Mouse (Mus musculus): ENCODE results near the gene Klhdc8b. TPM values are rescaled to one million over a fixed set of nuclear protein-coding genes. Genes with fewer than 3 reads are reported as not detected.

Klhdc8b gene
- total RNA-seq, 1 experiment from 2014 or later = 29.7 TPM

DNA sequence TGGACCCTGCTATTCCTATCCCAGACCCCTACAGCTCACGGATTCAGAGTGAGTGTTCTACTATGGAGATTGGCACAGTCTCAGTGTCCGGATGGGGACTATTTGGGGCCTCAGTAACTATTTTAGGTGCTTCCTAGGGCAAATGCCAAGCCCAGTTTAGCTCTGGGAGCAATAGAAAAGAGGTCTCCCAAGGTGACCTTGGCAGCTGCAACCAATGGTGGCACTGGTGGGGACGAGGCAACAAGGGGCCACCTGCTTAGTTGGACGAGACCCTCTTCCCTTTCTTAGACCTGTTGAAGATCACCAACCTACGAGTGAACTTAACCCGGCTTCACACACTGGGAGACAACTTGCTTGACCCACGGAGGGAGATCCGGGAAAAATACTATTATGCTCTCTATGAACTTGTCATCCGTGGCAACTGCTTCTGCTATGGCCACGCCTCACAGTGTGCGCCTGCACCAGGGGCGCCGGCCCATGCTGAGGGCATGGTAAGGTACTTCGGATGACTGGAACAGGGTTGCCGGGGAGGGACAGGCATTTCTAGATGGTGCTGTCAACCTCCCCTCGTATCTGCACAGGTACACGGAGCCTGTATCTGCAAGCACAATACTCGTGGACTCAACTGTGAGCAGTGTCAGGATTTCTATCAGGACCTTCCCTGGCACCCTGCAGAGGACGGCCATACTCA lies 20.3 kb upstream of the Klhdc8b start:
- DNase-seq = no peak

DNA sequence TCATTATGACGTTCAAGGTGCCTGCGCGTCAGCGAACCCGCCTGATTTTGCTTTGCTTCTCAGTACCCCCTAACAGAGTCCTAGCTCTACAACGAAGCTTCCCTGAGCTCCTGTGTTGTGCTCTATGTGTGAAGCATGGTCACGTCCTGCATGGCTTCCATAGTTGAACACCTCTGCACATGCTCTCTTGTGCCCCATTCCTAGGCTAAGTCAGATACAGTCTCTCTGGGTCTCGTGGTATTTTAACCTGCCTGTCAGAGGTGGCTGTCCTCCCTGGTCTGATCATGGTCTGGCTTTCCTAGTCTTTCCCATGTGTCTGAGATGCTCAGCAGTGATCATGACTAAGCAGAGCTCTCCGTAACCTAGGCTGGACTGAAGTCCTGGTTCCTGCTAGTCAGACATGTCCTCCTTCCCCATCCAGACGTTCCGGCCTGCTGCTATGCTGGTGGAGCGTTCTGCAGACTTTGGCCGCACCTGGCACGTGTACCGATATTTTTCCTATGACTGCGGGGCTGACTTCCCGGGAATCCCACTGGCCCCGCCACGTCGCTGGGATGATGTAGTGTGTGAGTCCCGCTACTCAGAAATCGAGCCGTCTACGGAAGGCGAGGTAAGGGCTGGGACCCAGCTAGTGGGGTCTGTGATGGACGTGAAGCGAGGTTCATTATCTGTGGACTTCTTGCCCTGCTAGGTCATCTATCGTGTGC lies 19.6 kb upstream of the Klhdc8b start:
- no peak for DNase-seq

DNA sequence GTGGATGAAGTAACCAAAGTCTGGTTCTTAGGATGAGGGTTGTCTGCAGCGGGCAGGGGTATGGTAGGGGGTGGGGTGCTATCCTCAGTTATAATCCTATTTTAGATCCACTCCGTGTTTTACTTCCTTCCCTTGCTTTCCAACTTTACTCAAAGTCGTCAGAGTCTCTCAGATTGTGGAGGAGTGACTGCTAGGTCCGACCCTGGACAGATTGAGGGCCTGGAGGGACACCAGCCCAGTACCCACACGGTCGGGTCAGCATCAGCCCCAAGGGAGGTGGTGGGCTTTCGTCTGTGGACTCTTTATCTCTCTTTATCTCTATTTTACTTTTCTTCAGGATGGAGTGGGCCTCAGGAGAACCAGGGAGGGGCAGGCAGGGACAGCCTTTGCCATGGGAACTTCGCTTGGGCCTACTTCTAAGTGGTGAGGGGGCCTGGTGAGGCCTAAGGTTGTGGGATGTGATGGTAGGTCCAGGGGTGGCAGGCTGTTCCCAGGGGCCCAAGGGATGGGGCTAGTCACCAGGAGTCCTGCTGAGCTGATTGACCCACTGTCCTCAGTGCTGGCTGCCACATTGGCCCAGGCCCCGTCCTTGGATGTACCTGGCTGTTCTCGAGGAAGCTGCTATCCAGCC lies 18.5 kb upstream of the Klhdc8b start, which contains the start of gene Lamb2:
Gene Lamb2 (plus strand): TSS at position 16 of the 631 bp plus-strand sequence.
- DNase-seq = peak; percentile 48

DNA sequence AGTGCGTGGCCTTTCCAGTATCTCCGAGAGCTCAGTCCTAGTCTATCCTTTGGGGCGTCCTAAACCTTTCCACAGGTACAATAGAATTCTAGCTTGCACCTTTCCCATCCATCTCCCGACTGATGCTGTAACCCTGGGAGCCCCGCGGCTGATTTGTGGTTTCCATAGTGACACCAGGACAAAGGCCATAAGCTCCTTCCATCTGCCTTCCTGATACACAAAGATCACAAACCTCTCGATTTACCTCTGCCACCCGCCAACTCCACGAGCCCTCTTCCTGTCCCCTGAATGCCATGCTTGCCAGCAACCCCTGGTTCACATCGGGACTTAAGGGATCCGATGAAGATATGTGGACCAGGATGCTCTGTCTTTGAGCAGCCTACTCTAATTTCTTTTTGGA lies 17.9 kb upstream of the Klhdc8b start:
- peak; percentile 15 for DNase-seq

DNA sequence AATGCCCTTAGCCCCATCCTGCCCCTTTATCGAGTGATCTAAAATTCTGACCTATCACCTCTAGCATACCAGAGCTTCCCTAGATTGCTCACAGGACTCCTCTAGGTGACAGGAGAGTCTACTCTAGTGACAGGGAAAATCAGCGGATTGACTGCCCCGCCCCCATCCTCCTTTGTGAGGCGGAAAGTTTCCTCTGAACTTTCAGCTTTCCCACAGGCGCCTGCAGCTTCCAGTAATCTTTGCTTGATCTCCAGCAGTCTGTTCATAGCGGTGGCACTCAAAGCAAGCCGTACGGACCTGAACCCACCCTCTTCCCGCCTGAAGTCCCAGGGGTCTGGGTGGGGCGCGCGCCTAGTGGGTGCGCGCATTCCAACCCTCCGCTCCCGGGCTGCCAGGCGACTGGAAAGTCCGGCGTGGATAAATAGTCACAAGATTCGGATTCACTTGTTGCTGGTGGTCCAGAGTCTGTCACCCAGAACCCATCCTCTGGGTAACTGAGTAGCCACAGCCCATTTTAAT lies 17.3 kb upstream of the Klhdc8b start:
- peak; percentile 88 for DNase-seq

DNA sequence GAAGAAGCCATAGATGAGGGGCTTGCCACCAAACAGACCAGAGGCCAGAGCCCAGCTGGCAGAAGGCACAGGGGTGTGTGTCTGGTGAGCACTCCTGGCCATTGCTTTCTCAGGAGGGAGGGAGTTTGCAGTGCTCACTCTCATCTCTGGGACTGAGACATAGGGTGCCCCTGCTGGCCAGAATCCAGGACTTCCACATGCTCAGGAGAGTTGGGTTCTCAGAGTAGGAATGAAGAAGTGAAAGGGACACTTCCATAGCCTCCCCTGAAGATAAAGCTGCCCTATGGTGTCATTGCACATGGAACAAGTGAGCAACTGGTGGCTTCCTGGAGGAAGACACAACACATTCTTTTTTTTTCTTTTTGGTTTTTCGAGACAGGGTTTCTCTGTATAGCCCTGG lies 13.1 kb upstream of the Klhdc8b start:
- peak; percentile 7 for DNase-seq

DNA sequence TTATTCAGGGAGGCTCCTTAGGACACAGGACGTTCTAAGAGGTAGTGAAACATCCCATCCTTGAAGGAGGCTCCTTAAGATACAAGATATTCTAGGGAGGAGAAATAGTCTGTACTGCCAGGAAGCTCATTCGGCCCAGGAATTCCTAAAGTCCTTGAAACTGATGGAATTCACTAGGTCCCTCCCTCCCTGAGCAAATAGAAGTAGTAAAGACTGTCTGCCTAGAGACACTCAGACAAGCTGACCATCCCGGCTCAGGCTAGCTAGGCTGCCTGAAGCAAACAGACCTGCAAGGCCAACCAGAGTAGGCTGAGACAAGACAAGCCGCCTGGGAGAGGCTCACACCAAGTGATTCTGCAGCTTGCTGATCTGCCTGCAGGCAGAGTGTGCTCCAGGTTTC lies 8.5 kb upstream of the Klhdc8b start:
- DNase-seq = no peak

DNA sequence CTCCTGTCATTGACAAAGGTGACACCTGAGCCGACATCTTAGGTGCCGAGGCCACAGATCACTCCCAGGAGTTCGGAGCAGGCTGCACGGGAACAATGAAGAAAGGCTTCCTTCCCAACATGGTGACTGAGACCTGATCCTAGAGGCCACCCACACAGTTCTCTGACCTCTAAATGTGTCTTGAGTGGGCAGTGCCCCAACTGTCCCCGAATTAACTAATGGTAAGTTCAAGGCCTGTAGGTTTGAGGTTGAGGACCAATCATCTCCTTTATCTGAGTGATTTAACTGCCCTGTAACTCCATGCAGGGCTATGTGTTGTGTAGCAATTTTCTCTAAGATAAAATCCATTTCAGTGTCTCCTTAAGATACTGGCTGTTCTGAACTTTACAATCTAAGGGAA lies 8.0 kb upstream of the Klhdc8b start:
- DNase-seq = no peak

DNA sequence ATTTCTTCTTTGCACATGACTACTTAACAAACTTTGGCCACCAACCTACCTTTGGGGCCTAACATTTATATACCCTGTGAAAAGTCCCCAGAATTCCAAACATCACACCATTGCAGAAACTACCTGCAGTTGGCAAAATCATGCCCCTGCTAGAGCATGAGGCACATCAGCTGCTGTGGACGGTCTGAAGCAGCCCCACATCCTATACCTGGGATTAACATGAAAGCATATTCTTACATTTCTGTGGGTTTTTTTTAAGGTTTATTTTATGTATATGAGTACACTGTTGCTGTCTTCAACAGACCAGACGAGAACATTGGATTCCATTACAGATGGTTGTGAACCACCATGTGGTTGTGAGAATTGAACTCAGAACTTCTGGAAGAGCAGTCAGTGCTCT lies 4.8 kb upstream of the Klhdc8b start:
- DNase-seq = no peak

DNA sequence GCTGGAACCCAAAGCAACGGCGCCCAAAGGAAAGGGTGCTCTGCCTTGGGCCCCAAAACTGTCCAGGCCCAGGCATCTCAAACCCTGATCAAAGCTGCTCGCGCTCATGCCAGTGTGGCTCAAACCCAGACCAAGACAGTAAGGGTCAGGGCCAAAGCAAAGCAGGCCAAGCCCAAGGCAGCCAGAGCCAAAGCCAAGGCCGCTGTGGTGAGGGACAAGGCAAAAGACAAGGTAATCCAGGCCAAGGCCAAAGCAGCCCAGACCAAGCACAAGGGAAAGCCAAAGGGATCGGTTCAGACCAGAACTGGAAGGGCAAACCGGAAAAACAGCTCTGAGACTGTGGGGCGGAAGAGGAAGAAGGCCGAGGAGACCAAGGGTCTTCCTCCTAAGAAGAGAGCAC lies 2.3 kb upstream of the Klhdc8b start:
- DNase-seq = peak; percentile 71

DNA sequence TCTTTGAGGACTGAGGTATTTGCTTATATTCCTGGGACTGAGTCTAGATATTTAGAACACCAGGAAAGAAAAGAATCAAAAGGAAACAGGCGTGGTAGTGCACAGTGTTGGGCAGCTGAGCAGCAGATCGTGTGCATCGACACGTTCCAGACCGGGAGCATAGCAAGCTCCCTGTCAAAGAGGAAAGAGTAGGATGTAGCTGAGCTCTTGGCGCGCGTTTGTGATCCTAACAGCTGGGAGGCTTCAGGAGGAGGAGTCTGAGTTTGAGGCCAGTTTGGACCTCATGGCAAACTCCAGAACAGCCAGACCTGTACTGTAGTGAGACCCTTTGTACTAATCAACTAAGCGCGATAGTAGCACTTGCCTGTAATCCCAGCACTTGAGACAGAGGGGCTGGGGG lies 811 bp upstream of the Klhdc8b start:
- no peak for DNase-seq

DNA sequence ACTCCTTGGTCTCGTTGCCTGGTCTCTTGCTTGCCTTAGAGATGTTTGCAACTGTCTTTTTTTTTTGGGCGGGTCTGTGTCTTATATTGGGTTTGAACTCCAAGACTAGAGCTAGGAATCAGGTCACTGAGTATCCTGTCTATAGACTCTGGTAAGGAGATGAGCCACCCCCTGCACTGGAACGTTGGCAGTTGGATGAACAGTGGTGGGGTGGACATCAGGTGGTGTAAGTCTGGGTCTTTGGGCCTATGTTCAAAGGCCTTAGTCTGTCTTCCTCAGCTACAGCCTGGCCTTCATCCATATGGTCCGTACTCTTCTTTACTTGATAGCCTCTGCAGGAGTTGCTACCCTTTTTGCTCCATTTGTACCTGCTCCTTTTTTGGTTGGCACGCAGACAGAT lies 294 bp upstream of the Klhdc8b start:
- no peak for DNase-seq

DNA sequence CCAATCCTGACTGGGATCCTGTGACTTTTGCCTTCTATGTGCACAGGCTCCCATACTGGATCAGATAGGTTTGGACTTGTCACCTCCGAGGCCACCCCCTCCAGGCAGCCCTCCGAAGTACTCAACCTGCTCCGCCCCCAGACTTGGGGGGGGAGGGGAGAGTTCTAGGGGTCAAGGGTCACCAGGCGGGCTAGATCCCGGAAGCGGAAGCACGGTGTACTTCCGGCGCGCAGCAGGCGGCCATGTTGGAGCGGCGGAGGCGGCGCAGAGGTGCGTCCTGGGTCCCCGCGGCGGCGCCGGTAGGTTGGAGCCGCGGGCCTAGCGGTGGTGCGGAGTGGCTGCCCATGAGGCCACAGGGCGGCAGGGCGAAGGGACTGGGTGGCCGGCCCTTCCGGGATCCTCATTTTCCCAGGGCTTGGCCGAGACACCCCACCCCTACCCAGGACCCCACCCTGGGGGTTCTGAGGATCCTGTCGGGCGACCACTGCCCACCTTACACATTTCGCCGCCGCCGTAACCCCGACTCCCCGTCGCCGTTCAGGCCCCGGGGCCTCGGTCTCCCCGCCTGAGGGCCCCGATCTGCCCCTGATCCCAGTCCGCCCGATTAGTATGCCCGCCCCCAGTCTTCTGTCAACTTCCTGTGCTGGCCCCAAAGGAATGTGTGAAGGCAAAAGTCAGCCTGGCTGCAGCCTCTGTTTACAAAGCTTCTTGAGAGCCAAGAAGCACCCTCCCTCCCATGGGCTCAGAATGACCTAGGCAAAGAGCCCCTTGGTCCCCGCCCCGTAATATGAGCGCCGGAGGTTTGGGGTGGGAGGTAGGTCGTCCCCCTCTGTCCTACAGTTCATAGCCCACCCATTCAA lies 832 bp downstream of the Klhdc8b start, which contains the start of gene Ccdc71:
Gene Ccdc71 (plus strand): TSS at position 209 of the 860 bp plus-strand sequence.
- peak; percentile 94 for DNase-seq

DNA sequence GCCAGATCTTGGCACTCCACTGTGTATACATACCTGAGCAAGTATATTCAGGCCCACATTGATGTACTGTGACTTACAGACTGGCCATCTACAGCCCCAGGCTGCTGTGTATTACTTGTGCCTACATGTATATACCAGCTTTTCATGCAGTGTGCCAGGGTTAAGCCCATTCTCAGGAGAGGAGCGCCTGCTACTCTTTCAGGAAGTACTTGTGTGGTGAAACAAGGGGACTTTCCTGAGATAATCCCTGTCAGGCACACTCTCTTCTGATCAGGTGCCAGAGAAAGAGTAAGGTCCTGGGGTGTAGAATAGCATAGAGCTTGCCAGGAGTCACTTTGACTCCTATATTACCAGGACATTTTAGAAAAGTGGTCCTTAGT lies 1.5 kb downstream of the Klhdc8b start:
- no peak for DNase-seq

DNA sequence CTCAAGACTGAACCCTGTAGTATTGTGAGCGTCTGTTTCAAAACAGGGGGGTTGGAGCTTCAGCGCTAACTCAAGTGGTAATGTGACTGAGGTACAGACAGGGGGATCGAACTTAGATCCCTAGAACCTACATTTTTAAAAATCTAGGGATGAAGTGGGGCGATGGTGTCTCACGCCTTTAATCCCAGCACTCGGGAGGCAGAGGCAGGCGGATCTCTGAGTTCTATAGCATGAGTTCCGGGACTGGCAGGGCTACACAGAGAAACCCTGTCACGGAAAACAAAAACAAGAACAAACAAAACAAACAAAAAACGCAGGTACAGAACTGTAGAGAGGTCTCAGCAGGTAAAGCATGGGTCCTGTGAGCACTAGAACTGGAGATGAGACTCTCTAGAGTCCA lies 4.4 kb downstream of the Klhdc8b start:
- no peak for DNase-seq

DNA sequence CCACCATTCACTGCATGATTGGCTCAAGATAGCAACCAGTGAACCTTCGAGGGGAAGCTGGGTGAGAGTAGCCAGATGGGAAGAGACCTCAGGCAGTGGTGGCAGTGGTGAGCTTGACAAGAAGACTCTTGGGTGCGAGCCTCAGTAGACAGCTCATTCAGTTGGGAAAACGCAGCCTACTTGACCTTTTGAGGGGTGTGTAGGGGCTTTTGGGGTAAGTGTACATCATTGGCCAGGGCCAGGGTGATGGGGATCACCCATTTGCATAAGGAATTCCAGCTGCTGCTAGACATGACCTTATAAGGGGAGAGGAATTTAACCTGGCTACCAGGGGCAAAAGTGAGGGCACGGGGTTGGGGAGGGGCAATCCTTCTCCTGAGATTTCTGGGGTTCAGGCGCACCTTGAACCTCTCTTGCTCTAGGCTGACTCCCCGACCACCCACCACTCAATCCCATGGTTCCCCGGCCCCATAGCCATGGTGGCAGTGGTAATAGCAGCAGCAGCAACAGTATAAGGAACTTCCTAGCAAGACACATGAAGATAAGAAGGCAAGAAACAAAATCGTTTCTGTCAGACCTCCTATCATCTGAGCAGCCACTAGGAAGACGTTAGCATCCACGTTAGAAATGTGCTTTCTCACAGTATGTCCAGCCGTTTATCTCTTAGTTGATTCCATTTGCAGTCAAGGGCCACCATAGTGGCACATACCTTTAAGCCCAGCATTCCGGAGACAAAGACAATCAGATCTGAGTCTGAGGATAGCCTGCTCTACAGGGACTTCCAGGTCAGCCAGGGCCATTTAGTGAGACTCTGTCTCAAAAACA lies 5.4 kb downstream of the Klhdc8b start:
- no peak for DNase-seq

DNA sequence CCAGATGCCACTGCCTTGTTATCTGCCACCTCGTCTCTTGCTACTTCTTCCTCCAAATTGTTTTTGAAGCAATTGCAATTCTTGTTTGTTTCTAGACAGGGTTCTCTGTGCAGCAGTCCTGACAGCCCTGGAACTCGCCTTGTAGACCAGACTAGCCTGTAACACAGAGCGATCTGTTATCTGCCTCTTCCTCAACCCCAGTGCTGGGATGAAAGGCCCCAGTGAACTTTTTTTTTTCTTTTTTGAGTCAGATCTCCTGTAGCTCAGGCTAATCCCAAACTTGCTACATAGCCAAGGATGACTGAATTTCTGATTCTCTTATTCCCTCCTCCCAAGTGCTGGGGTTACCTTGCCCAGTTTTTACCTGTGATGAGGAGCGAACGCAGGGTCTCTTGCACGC lies 7.0 kb downstream of the Klhdc8b start:
- no peak for DNase-seq

DNA sequence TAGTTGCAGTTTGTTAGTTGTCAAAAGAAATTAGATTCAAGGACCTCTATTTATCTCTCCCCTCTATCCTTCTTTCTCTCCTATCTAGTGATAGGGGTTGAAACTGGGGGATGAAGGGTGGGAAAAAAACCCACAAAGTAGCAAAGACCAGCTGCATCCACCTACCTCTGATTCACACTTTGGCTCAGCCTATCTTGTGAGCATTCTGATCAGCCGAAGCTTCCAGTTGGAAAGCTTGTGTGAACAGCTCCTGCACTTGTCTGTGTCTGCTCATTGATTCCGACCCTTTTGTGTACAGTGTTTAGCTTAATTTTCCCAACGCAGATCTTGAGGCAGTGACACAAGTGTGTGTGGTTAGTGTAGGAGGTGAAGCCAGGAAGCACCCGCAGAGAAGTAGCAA lies 7.9 kb downstream of the Klhdc8b start:
- no peak for DNase-seq

DNA sequence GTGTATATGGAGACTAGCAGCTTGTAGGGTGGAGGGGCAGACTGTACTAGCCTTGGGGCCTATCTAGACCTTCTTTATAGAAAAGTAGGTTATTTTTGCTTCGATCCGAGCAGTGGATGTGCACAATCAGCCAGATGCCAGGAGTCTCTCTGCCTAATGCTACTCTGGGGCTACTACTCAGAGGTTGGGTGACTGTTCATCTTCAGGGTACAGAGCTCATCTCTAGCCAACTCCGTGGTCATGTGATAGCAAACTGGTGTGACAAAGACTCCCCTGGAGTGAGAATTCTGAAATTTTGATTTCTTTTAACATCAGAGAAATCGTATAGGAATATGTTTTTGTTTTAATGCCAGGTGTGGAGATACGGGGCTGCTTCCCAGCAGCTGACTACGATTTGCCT lies 8.5 kb downstream of the Klhdc8b start:
- DNase-seq = no peak

DNA sequence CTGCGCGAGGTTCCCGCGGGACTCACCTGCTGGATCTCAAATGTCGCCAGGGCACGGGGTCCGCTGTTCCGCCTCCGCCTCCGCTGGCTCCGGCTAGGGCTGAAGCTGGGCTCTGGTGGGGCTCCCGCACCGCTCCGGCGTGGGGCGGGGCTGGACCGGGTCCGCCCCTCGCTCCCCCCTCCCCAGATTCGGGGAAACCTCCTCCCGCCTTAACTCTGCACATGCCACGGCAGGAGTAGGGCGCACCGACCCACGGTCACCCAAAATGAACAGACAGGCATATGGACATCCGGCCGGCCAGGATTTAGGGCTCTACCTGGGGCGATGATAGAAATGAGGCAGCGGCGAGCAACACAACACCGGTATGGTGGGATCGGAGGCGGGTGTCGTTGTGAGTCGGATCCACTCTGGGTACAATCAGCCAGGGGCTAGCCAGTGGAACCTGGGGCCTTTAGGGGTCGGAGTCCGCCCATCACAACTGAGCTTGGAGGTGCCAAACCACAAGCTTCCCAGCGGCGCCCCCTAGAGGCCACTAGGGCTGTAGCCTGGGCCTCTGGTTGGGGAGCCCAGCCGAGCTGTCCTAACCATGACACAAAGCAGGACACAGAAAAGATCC lies 9.0 kb downstream of the Klhdc8b start:
- DNase-seq = peak; percentile 94
